Mouse (Mus musculus) v-Abl transformed pro-B cells (cell line): ENCODE data around the gene T2.

ENCODE experiments used
- in situ Hi-C, 2 experiments: fragments of 400-800 bp; cut with MboI; formaldehyde crosslinking; loops; one replicate each; pipeline ENCODE4 v1.15.1; 2025; ENCODE audit not compliant: unreplicated experiment in 2 of 2

T2 gene

DNA sequence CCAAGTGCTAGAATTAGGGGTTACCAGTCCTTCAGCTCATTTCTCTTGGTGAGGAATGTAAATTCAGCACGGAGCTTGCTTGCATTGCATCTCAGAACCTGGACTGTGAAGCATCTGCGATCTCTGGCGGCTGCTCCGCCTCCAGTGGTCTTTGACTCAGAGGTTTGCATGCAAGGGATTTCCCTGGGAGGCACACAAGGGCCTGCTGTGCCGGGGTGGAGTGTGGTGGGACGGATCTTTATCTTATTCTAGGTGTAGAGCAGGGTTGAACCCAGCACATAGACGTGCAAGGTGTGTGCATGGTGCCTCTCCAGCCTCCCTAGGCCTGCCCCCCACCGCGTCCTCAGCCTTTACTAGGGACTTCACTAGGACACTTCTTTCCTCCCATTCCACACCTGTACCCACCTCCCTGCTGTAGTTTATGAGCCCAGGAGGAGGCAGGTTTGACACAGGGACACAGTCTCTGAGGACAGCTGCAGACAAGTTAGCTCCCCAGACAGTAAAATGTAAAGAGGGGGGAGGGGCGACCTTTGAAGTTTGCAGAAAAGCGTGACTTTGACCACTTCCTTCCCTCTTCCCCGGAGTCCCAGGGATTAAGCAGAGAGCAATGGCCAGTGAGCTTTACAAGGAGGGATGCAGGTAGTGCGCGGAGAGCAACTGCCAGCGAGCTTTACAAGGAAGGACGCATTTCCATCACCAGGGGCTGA, 53.0 kb downstream of the T2 start:
- in situ Hi-C loops, result no loop called here

DNA sequence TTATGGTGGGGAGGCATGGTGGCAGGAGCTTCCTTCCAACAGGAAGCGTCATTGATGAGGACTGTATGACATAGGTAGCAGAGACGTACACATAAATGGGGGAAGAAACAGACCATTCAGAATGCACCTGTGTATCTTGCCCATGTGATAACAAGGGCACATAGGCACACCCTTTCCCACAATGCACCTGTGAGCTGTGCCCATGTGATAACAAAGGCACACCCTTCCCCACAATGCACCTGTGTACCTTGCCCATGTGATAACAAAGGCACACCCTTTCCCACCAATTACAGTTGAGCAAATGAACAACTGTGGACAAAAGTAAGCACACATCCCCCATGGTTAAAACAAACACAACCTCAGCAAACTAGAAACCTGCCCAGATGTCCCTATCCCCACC, 54.5 kb downstream of the T2 start:
- in situ Hi-C loops, result no loop called here

- in situ Hi-C loops, result no loop called here
Observed at GRCm38 (mm10) chr17:8413656-8414055, 57.9 kb downstream of the T2 start.

GRCm38 (mm10) chr17:8415533-8415932, 59.7 kb downstream of the T2 start:
- in situ Hi-C loops, result no loop called here

DNA sequence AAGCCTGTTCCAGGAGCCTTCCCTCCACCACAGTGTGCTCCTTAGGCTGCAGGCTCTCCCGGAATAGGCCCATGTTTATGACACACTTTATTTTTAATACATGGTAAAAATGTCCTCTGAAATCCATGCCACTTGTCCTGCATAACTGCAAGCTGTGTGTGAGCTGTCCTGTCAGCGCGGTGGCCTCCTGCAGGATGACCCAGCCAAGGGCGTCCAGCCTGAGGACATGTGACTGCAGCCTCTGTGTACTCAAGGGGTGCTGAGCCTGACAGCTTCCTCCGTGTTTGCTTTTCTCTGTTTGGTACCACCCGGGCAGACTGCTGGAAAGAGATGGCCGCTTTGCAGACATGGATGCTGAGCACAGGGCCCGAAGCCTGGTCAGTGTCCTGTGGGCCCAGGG, 61.1 kb downstream of the T2 start:
- in situ Hi-C loops, result no loop called here

- in situ Hi-C loops, result loop anchor here (5.0 kb wide), 1 partner anchor 33 kb away; no protein-coding TSS in a partner anchor
Observed at GRCm38 (mm10) chr17:8420739-8421138, 64.9 kb downstream of the T2 start.

GRCm38 (mm10) chr17:8421517-8421916, 65.7 kb downstream of the T2 start:
- in situ Hi-C loops, result loop anchor here (5.0 kb wide), 1 partner anchor 34 kb away; no protein-coding TSS in a partner anchor

- in situ Hi-C loops, result loop anchor here (5.0 kb wide), 1 partner anchor 36 kb away; no protein-coding TSS in a partner anchor
Observed at GRCm38 (mm10) chr17:8423283-8423682, 67.5 kb downstream of the T2 start.

GRCm38 (mm10) chr17:8429436-8429835, 73.6 kb downstream of the T2 start:
- in situ Hi-C loops, result loop anchor here in 1 of 2 experiments (5.0 kb wide), 1 partner anchor 33 kb away; no protein-coding TSS in a partner anchor

GRCm38 (mm10) chr17:8429896-8430295, 74.1 kb downstream of the T2 start:
- in situ Hi-C loops, result loop anchor here in 1 of 2 experiments (5.0 kb wide), 1 partner anchor 32 kb away; no protein-coding TSS in a partner anchor

DNA sequence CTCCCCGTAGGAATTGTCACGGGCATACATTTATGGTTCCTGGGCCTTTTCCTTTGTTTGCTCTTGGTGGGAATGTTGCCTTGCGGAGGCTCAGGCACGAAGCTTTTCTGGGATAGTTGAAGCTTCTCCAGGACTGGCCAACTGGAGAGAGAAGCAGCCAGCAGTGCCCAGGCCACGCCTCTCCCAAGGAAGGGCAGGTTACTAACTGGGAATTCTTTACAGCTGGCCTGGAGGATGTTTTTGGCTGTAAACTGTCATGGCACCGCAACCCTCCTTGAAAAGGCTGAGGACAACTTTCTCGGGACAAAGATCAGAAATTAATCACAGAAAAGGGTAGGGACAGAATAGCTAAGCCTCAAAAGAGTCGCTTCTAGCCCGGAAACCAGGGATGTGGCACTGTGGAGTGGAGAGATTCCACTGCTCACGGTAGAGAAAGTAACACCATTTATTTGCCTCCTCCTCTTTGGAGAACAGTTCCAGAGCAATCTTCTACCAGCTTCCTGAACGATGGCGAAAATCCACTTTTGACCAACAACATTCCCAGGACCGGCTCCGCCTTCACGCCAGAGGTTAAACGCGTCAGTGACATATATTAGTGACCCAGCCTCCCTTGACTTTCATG, 76.5 kb downstream of the T2 start:
- in situ Hi-C loops, result no loop called here

DNA sequence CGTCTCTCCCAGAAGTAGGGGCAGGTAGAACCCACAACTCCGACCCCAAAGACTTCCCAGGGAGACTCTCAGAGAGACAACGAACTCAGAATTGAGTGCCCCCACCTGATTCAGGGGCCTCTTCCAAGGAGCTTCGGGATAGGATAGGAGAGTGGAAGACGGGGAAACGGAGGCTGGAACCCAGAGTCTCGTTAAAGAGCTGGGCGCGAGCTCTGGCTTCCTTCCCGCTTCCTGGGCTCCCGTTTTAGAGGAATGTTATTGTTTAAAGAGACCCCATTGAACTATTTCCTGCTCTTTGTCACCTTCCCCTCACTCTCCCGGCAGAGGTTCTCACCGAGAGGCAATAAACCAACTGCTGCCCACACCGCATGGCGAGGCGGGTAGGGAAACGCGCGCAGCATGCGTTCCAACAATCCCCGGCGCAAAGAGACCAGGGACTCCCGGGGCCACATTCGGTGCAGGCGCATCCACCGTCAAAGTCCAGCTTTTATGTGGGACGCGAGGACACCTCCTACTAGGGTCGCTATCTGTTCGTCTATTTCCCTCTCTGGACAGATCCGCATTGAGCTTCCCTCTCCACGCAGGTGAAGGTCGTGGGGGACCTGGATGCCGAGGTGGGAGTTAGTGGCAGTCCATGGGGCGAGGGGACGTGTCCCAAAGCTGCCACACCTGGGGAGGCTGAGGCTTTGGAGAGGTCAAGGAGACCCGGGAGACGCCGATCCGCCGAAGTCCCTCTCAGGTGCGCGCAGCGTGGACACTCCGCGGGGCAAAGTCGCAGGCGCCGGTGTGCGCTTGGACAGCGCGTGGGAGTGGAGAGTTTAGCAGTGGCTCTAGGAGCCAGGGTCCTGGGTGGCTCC, 77.6 kb downstream of the T2 start:
- in situ Hi-C loops, result no loop called here

GRCm38 (mm10) chr17:8433978-8434960, 78.5 kb downstream of the T2 start, which contains the start of gene T:
TSS of gene T (plus strand) at chr17:8434423.
- in situ Hi-C loops, result no loop called here

- in situ Hi-C loops, result no loop called here
Observed at GRCm38 (mm10) chr17:8436184-8436583, 80.4 kb downstream of the T2 start.

- in situ Hi-C loops, result no loop called here
Observed at GRCm38 (mm10) chr17:8444062-8444461, 88.3 kb downstream of the T2 start.

- in situ Hi-C loops, result no loop called here
Observed at GRCm38 (mm10) chr17:8447676-8448192, 91.9 kb downstream of the T2 start.

GRCm38 (mm10) chr17:8448324-8448723, 92.5 kb downstream of the T2 start:
- in situ Hi-C loops, result no loop called here

DNA sequence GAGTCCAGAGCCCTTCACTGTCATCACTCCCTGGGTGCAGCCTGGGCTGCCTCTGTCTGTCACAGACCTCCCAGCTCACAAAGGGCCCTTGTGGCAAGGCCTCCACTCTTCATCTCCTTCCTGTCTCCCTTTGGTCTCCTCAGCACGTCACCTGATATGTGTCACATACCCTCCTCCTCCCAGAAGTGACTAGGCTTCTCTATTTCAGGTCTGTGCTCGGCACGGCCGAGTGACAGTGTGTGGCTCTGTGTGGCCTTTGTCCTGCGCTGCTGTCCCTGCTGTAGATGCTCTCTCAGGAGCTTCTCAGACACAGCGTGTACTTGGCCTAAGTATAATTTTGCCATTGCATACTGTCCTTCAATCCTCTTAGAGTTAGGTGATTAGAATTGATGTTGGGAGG, 99.4 kb downstream of the T2 start:
- in situ Hi-C loops, result loop anchor here in 1 of 2 experiments (25.0 kb wide), 1 partner anchor 593 kb away; no protein-coding TSS in a partner anchor

- in situ Hi-C loops, result loop anchor here in 1 of 2 experiments (25.0 kb wide), 1 partner anchor 593 kb away; no protein-coding TSS in a partner anchor
Observed at GRCm38 (mm10) chr17:8455601-8456000, 99.8 kb downstream of the T2 start.
